Mouse (Mus musculus): ENCODE results near the gene Esrrg.

The Esrrg gene

GRCm38 (mm10) chr1:188008476-188008875 lies 399.9 kb downstream of the Esrrg start:
- DNase-seq, result no peak

- DNase-seq, result no peak
Measured at GRCm38 (mm10) chr1:188009868-188010267, 401.3 kb downstream of the Esrrg start.

- no peak for DNase-seq
Measured at GRCm38 (mm10) chr1:188010860-188011259, 402.3 kb downstream of the Esrrg start.

- DNase-seq, result peak; percentile 85
Measured at GRCm38 (mm10) chr1:188014411-188014810, 405.8 kb downstream of the Esrrg start.

GRCm38 (mm10) chr1:188017956-188018862 lies 409.6 kb downstream of the Esrrg start:
- no peak for DNase-seq

- no peak for DNase-seq
Measured at GRCm38 (mm10) chr1:188029205-188029604, 420.6 kb downstream of the Esrrg start.

GRCm38 (mm10) chr1:188030116-188030515 lies 421.5 kb downstream of the Esrrg start:
- DNase-seq, result no peak

- DNase-seq, result no peak
Measured at GRCm38 (mm10) chr1:188031276-188031675, 422.7 kb downstream of the Esrrg start.

- DNase-seq, result no peak
Measured at GRCm38 (mm10) chr1:188035957-188036356, 427.4 kb downstream of the Esrrg start.

GRCm38 (mm10) chr1:188046691-188047121 lies 438.1 kb downstream of the Esrrg start:
- DNase-seq, result peak; percentile 10

GRCm38 (mm10) chr1:188047148-188047547 lies 438.6 kb downstream of the Esrrg start:
- no peak for DNase-seq

- DNase-seq, result no peak
Measured at GRCm38 (mm10) chr1:188055888-188056287, 447.3 kb downstream of the Esrrg start.

- no peak for DNase-seq
Measured at GRCm38 (mm10) chr1:188057892-188058291, 449.3 kb downstream of the Esrrg start.

- no peak for DNase-seq
Measured at GRCm38 (mm10) chr1:188059006-188059405, 450.4 kb downstream of the Esrrg start.

- no peak for DNase-seq
Measured at GRCm38 (mm10) chr1:188060493-188060892, 451.9 kb downstream of the Esrrg start.

- no peak for DNase-seq
Measured at GRCm38 (mm10) chr1:188068833-188069232, 460.2 kb downstream of the Esrrg start.

GRCm38 (mm10) chr1:188069849-188070248 lies 461.3 kb downstream of the Esrrg start:
- no peak for DNase-seq

GRCm38 (mm10) chr1:188077561-188078195 lies 469.1 kb downstream of the Esrrg start:
- peak; percentile 92 for DNase-seq

- DNase-seq, result no peak
Measured at GRCm38 (mm10) chr1:188080261-188080875, 471.8 kb downstream of the Esrrg start.

GRCm38 (mm10) chr1:188082665-188083640 lies 474.4 kb downstream of the Esrrg start:
- no peak for DNase-seq

- no peak for DNase-seq
Measured at GRCm38 (mm10) chr1:188085116-188085879, 476.7 kb downstream of the Esrrg start.

GRCm38 (mm10) chr1:188093724-188094123 lies 485.1 kb downstream of the Esrrg start:
- no peak for DNase-seq

All from cerebellum, adult 11 months (tissue).